Mouse (Mus musculus) midbrain, embryonic 13.5 days (tissue): ENCODE measurements at regions not wholly inside any gene's neighbourhood (a gene's known extent, or its start where the extent isn't known, plus 50 kb on each side); places are given as distances from the start of the nearest gene placed in this dataset.

Experiments used
- ATAC-seq: fragments of 200-750 bp; cut with Nextera tagmentation; 2 replicates; pipeline ENCODE4 v1.8.0; 2017; ENCODE audit warnings: mild to moderate bottlenecking, moderate TSS enrichment, moderate library complexity
- H3K27ac ChIP-seq: fragments of 300-500 bp; sonication (generic); 2 replicates; pipeline ENCODE4 v1.5.1; 2015; ENCODE audit warnings: inconsistent platforms, mild to moderate bottlenecking, moderate library complexity
- H3K27me3 ChIP-seq: fragments of 300-500 bp; sonication (generic); 2 replicates; pipeline ENCODE4 v1.6.1; 2015; ENCODE audit warnings: mild to moderate bottlenecking, inconsistent platforms
- H3K36me3 ChIP-seq: fragments of 300-500 bp; sonication (generic); 2 replicates; pipeline ENCODE4 v1.6.1; 2015; ENCODE audit warnings: mild to moderate bottlenecking, inconsistent platforms
- H3K4me1 ChIP-seq: fragments of 300-500 bp; sonication (generic); replicated peaks from 2 replicates; pipeline ENCODE4 v1.6.1; 2015; ENCODE audit warnings: inconsistent platforms
- H3K4me2 ChIP-seq: fragments of 300-500 bp; sonication (generic); replicated peaks from 2 replicates; pipeline ENCODE4 v1.6.1; 2015; ENCODE audit warnings: moderate library complexity, mild to moderate bottlenecking, inconsistent platforms
- H3K4me3 ChIP-seq: fragments of 300-500 bp; sonication (generic); replicated peaks from 2 replicates; pipeline ENCODE4 v1.5.1; 2015; ENCODE audit warnings: mild to moderate bottlenecking, inconsistent platforms
- H3K9ac ChIP-seq: fragments of 300-500 bp; sonication (generic); replicated peaks from 2 replicates; pipeline ENCODE4 v1.6.1; 2015; ENCODE audit warnings: mild to moderate bottlenecking, inconsistent platforms
- H3K9me3 ChIP-seq: fragments of 300-500 bp; sonication (generic); 2 replicates; pipeline ENCODE4 v1.6.1; 2016; ENCODE audit warnings: mild to moderate bottlenecking, inconsistent platforms
- WGBS: fragments of 180-500 bp; shearing (Covaris S2); methylation state at CpG from one replicate; pipeline ENCODE4 v1.1.7; 2015; 5-methylcytosine and 5-hydroxymethylcytosine counted together

DNA sequence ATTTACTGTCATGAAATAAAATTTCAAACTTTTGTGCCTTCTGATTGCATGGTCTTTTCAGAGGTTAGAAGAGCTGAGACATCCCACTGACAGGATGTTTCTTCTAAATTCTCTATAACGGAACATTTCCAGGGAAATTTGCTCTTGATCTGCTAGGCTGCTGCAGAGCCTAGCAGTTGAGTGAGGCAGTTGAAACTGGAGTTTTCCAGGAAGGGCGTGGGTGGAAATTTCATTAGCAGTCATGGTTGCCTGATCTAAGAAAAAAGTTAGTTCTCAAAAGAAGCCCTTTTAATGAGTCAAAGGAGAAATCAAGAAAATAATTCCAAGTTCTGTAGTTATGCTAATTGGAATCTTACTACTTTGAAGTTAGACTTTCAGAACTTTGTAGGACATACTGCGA lies 455.7 kb upstream of the Syt1 start:
- no peaks in the 10 kb centered on the region for H3K27me3 ChIP-seq
- ATAC-seq: no peak
- H3K36me3 ChIP-seq: no peaks in the 10 kb centered on the region
- no peaks in the 10 kb centered on the region for H3K4me1 ChIP-seq
- no peaks in the 10 kb centered on the region for H3K9me3 ChIP-seq
- H3K9ac ChIP-seq: no peak overlapping the region
- no peak overlapping the region for H3K4me3 ChIP-seq
- WGBS: 82% methylated on average over 3 of the region's 3 CpGs
- H3K27ac ChIP-seq: no peak overlapping the region
- H3K4me2 ChIP-seq: no peak overlapping the region

GRCm38 (mm10) chr10:109431112-109431511 lies 420.3 kb upstream of the Syt1 start:
- Histone ChIP-seq H3K9me3 (no peaks in the 10 kb centered on the region), H3K4me1 (no peaks in the 10 kb centered on the region), H3K27me3 (no peaks in the 10 kb centered on the region), H3K36me3 (no peaks in the 10 kb centered on the region), H3K4me2 (no peak overlapping the region), H3K4me3 (no peak overlapping the region), H3K27ac (no peak overlapping the region), H3K9ac (no peak overlapping the region)
- 93% methylated on average over 4 of the region's 4 CpGs for WGBS
- ATAC-seq: no peak

GRCm38 (mm10) chr10:109427878-109428277 lies 417.1 kb upstream of the Syt1 start:
- H3K27me3 ChIP-seq: no peaks in the 10 kb centered on the region
- H3K4me3 ChIP-seq: no peak overlapping the region
- H3K9ac ChIP-seq: no peak overlapping the region
- H3K27ac ChIP-seq: no peak overlapping the region
- WGBS: 69% methylated on average over 3 of the region's 3 CpGs
- no peak for ATAC-seq
- no peaks in the 10 kb centered on the region for H3K9me3 ChIP-seq
- no peaks in the 10 kb centered on the region for H3K4me1 ChIP-seq
- H3K36me3 ChIP-seq: no peaks in the 10 kb centered on the region
- no peak overlapping the region for H3K4me2 ChIP-seq

DNA sequence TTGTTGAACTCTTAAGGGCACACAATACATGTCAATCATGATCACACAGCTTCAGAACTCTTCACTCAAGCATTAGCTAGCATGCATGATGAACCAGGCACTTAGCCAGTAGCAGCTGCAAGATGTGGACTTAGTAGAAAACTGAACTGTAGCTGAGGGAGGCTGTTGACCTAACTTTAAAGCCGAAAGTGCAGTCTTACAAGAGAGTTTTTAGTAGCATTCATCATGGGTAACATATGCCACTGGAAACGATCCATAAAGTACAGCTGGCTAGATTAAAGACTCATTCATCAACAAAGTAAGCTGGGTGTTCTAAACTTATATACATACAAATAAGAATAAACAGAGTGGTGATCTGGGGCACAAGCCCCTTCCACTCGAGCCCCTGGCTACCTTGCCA lies 396.2 kb upstream of the Syt1 start:
- WGBS: 74% methylated on average over 3 of the region's 3 CpGs

DNA sequence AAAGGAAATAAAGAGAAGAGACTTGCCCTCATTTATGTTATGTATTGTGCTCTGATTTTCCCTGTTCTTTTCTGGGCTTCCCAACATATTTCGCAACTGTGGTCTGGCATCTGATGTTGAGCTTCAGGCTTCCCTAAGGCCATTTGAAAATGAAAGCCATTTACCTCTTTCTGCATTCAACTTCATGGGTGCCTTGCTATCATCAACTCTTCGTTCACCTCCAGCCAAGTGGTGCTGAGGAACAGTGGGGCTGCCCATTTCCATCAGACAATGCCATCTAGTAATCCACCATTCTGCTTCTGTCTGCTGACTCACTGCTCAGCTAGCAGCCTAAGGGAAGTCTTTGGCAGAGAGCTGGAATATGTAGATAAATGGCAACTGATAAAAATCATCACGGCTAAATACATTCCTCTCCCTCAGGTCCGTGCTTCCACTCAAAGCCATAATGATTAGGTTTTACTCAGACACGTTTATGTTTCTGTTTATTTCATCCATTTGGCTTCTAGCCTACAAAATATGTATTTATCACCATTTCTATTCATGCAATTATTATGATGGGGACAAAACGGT lies 394.4 kb upstream of the Syt1 start:
- no peak for ATAC-seq
- H3K4me1 ChIP-seq: no peaks in the 10 kb centered on the region
- no peaks in the 10 kb centered on the region for H3K9me3 ChIP-seq
- H3K4me2 ChIP-seq: no peak overlapping the region
- H3K36me3 ChIP-seq: no peaks in the 10 kb centered on the region
- no peak overlapping the region for H3K27ac ChIP-seq
- H3K4me3 ChIP-seq: no peak overlapping the region
- WGBS: 85% methylated on average over 6 of the region's 6 CpGs
- H3K27me3 ChIP-seq: no peaks in the 10 kb centered on the region
- H3K9ac ChIP-seq: no peak overlapping the region

More for the DNA sequence above, 396.2 kb upstream of the Syt1 start:
- H3K4me2 ChIP-seq: no peak overlapping the region
- H3K4me1 ChIP-seq: no peaks in the 10 kb centered on the region
- ATAC-seq: no peak
- no peak overlapping the region for H3K27ac ChIP-seq
- H3K36me3 ChIP-seq: no peaks in the 10 kb centered on the region
- no peaks in the 10 kb centered on the region for H3K27me3 ChIP-seq
- H3K9ac ChIP-seq: no peak overlapping the region
- H3K4me3 ChIP-seq: no peak overlapping the region
- no peaks in the 10 kb centered on the region for H3K9me3 ChIP-seq

GRCm38 (mm10) chr10:109383758-109384157 lies 373.0 kb upstream of the Syt1 start:
- Histone ChIP-seq H3K4me2 (no peak overlapping the region), H3K9me3 (no peaks in the 10 kb centered on the region), H3K36me3 (no peaks in the 10 kb centered on the region), H3K27ac (no peak overlapping the region), H3K4me1 (0 out of 2 replicates have a peak, but pooled peaks cover 4% of the 10 kb centered on the region), H3K4me3 (no peak overlapping the region), H3K9ac (no peak overlapping the region), H3K27me3 (no peaks in the 10 kb centered on the region)
- WGBS: 65% methylated on average over 4 of the region's 4 CpGs
- 0 out of 2 replicates have a peak, but pooled peaks have one; percentile 27 for ATAC-seq

DNA sequence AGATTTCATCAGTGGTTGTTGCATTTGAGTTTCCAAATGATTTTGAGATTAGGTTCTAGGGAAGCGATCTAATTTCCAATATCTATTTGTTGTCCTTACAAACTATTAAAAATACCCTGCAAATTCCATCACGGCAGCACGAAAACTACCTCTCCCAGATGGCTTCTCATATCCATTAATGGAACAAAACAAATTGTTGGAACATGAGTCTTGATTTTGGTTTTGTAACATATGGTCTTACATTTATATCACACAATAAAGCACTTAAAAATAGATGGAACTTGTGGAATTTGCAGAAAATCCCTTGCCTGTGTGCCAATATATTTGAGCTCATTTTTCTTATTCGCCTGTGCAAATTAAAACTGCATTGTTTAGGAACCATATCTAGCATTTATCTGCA lies 368.1 kb upstream of the Syt1 start:
- Histone ChIP-seq H3K4me2 (no peak overlapping the region), H3K36me3 (no peaks in the 10 kb centered on the region), H3K9ac (no peak overlapping the region), H3K27me3 (no peaks in the 10 kb centered on the region), H3K27ac (no peak overlapping the region), H3K4me3 (no peak overlapping the region), H3K9me3 (no peaks in the 10 kb centered on the region), H3K4me1 (0 out of 2 replicates have a peak, but pooled peaks cover 3% of the 10 kb centered on the region)
- WGBS: 93% methylated on average over 4 of the region's 4 CpGs
- no peak for ATAC-seq

GRCm38 (mm10) chr10:109360161-109360560 lies 349.4 kb upstream of the Syt1 start:
- ATAC-seq: no peak

DNA sequence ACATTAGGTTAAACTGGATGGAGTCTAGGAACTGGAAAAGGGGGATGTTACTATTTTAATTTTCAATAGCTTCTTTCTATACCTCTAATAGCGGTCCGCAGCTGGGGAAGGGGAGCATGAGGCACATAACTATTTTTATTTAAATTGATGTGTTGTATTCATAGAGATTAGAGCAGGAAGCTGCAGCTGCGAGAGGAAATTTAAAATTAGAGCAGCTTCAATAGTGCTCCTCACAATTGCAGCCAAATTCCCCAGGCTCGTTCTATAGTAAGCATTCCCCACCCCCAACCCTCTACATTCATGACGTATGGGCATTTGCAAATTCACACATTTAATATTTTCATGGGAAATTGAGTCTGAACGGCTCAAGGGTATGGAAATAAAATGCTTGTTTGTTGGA lies 348.0 kb upstream of the Syt1 start:
- Histone ChIP-seq H3K4me3 (no peak overlapping the region), H3K36me3 (no peaks in the 10 kb centered on the region), H3K27me3 (no peaks in the 10 kb centered on the region), H3K9me3 (no peaks in the 10 kb centered on the region), H3K4me2 (no peak overlapping the region), H3K9ac (no peak overlapping the region), H3K27ac (no peak overlapping the region), H3K4me1 (peaks cover 8% of the 10 kb centered on the region; the same call in 1 of the 2 replicates)
- 42% methylated on average over 6 of the region's 6 CpGs for WGBS
- ATAC-seq: no peak

More at GRCm38 (mm10) chr10:109360161-109360560, 349.4 kb upstream of the Syt1 start:
- no peak overlapping the region for H3K9ac ChIP-seq
- WGBS: 56% methylated on average over 1 of the region's 1 CpGs
- no peak overlapping the region for H3K27ac ChIP-seq
- no peak overlapping the region for H3K4me2 ChIP-seq
- H3K9me3 ChIP-seq: no peaks in the 10 kb centered on the region
- H3K36me3 ChIP-seq: no peaks in the 10 kb centered on the region
- no peak overlapping the region for H3K4me3 ChIP-seq
- no peaks in the 10 kb centered on the region for H3K27me3 ChIP-seq
- H3K4me1 ChIP-seq: peaks cover 8% of the 10 kb centered on the region; the same call in 1 of the 2 replicates

- Histone ChIP-seq H3K9me3 (no peaks in the 10 kb centered on the region), H3K27me3 (no peaks in the 10 kb centered on the region), H3K27ac (no peak overlapping the region), H3K36me3 (no peaks in the 10 kb centered on the region), H3K4me3 (no peak overlapping the region), H3K9ac (no peak overlapping the region), H3K4me2 (no peak overlapping the region), H3K4me1 (no peaks in the 10 kb centered on the region)
- 87% methylated on average over 7 of the region's 7 CpGs for WGBS
- ATAC-seq: no peak
Observed at GRCm38 (mm10) chr10:109332846-109333386, 322.1 kb upstream of the Syt1 start.

GRCm38 (mm10) chr10:109309286-109309685 lies 298.5 kb upstream of the Syt1 start:
- Histone ChIP-seq H3K27ac (no peak overlapping the region), H3K9me3 (no peaks in the 10 kb centered on the region), H3K27me3 (no peaks in the 10 kb centered on the region), H3K4me3 (no peak overlapping the region), H3K4me2 (no peak overlapping the region), H3K9ac (no peak overlapping the region), H3K4me1 (no peaks in the 10 kb centered on the region), H3K36me3 (no peaks in the 10 kb centered on the region)
- 76% methylated on average over 6 of the region's 6 CpGs for WGBS
- ATAC-seq: no peak

DNA sequence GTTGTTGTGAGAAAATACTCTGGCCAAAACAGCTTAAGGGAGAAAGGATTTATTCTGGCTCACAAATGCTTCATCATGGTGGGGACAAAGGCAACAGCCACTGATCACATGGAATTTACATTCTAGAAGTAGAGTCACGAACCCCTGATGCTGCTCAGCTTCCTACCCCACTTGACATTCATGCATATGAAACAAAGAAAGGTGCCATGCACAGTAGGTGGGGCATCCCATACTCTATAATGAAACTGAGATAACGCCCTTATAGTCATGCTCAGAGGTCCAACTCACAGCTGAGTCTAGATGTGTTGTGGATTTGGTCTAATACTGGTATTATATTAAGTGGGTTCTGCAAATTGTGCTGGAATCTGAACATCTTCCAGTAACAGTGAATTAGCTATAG lies 289.4 kb upstream of the Syt1 start:
- Histone ChIP-seq H3K27ac (no peak overlapping the region), H3K36me3 (no peaks in the 10 kb centered on the region), H3K9me3 (no peaks in the 10 kb centered on the region), H3K9ac (no peak overlapping the region), H3K27me3 (no peaks in the 10 kb centered on the region), H3K4me2 (no peak overlapping the region), H3K4me3 (no peak overlapping the region), H3K4me1 (peaks cover 4% of the 10 kb centered on the region; the same call in 1 of the 2 replicates)
- 83% methylated on average over 2 of the region's 2 CpGs for WGBS
- ATAC-seq: no peak

DNA sequence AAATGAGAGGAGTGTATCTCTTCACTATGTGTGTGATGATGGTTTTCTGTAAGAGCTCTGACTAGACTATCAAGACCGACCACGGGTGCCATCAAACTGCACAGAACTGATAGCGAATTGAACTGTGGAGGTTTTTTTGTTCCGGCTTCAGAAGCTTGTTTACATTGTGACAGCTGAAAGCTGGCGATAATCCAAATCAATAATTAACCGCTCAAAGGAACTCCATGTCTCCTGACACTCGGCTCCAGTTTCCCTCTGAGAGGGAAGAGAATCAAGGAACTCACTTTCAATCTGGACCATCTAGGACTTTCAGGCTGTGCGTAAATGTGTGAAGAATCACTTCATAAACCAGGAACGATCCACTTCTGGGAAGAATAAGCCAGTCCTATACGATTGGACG lies 289.0 kb upstream of the Syt1 start:
- ATAC-seq: 0 out of 2 replicates have a peak, but pooled peaks have one; percentile 34
- Histone ChIP-seq H3K36me3 (no peaks in the 10 kb centered on the region), H3K9me3 (no peaks in the 10 kb centered on the region), H3K4me3 (no peak overlapping the region), H3K27me3 (no peaks in the 10 kb centered on the region), H3K9ac (no peak overlapping the region), H3K4me2 (no peak overlapping the region), H3K27ac (no peak overlapping the region), H3K4me1 (peaks cover 4% of the 10 kb centered on the region; the same call in 1 of the 2 replicates)
- whole genome bisulfite sequencing: 69% methylated on average over 11 of the region's 11 CpGs
